Mouse (Mus musculus) right cerebral cortex, postnatal 36 days (tissue): ENCODE measurements around the gene Bbs2.
A peak's percentile ranks its signal among the peaks of the same experiment; 100 is the strongest.

Experiments used
- DNase-seq, 2 experiments: peaks; one replicate each; pipeline ENCODE4 v3.0.0; 2022; ENCODE audit warnings: low spot score in 2 of 2, mixed read lengths in 1 of 2

Bbs2 gene

DNA sequence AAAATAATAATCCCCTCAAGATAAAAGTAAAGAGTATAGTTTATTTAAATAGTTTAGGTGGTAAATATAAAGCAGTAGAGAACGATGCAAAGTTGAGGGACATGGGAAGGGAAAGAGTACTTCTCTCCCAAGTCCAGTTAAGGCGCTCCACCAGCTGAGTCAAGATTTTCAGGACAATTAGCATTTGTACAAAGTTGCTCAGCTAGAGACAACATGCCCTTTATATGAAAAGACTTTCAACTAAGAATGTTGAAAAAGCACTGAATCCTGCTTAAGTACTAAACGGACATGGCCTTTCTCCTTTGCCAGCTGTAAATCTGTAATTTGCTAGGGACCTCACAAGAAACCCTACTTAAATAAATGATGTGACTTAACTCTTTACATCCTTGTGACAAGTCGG, 268 bp upstream of the Bbs2 start:
- DNase-seq = no peak

DNA sequence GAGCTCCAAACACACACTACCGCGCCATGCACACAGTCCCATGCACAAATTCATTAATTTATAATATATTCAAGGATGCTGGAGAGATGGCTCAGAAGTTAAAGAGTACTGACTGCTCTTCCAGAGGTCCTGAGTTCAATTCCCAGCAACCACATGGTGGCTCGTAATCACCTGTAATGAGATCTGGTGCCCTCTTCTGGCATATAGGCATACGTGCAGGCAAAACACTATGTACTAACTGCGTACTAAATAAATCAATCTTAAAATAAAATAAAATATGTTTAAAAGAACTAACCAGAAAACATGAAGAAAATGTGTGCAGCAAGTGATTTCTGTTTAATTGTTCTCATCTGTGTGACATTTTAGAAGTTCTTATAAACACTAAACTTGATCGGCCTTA, 4.4 kb downstream of the Bbs2 start:
- DNase-seq = no peak

DNA sequence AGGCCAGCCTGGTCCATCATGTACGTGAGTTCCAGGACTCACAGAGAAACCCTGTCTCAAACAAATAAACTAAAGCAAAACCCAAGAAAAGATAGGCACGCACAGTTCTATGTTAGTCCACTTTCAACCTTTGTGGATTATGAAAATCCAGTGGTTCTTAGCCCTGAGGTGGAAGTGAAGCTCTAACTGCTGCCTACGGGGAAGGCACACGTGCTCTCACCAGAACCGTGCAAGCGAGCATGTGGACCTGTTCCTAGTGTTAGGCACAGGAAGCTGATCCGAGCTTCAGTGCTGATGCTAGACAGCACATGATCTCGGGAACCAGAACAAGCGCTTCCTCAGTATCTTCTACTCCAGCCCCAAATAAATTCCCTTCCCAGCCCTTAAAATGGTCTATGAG, 5.9 kb downstream of the Bbs2 start:
- DNase-seq = no peak

DNA sequence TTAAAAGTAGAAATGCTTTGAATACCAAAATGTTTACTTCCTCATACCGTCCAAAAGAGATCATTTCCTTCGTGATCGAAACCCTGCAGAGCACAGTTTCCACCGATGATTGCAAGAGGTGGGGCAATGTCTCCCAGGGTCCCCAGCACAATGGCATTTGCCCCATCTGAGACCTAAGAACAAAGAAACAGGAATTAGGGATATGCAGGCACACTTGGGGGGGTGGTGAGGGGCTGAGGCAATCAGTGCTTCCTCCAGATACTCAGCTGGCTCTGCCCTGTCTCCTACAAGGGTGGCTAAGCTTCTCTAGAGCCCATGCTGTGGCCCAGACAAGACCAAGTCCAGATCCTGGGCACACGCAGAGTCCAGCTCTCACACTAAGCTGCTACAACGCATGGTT, 9.0 kb downstream of the Bbs2 start:
- no peak for DNase-seq

DNA sequence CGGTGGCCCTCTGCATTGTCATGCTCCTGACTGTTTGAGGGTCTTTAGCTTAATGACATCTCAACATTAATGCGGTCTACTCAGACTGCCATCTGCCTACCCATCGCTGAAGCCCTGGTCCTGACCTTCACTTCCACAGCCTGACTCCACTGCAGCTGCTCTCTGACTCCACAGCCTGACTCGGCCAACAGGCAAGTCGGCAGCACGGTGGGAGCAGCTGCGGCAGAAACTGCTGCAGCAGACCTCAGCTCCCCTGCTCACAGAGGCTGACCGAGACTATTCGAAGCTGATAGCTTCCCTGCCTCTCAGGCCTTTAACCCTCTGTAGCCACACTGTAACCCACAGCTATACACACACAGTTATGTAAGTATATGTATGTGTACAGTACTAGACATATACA, 10.8 kb downstream of the Bbs2 start:
- no peak for DNase-seq

DNA sequence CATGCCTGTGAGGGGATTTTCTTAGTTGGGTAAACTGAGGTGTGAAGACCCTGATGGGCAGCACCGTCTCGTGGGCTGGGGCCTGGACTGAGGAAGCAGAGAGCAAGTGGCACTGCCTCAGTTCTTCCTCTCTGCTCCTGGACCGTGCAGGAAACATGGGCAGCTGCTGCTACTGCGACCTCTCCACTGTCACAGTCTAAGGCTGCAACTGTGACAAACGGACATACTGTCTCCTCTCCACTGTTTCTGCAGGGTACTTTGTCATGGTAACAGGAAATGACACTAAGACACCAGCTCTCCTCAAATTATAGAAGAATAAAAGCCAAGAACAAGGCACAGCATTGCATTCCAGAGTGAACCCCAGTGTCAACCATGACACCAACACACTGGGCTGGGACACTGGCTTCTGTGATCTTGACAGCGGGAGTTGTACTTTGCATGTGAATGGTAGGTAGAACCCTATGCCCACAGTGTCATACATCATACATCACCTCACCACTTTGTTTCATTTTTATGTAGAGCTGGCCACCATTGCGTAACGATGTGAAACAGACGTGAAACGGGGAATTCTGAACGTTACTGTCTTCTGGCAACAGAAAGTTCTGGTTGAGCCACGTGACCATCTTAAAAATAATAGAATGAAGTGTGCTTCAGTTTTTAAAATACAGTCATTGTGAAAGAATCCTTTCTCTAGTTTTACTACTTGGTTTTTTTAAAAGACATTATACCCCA, 22.1 kb downstream of the Bbs2 start:
- no peak for DNase-seq

DNA sequence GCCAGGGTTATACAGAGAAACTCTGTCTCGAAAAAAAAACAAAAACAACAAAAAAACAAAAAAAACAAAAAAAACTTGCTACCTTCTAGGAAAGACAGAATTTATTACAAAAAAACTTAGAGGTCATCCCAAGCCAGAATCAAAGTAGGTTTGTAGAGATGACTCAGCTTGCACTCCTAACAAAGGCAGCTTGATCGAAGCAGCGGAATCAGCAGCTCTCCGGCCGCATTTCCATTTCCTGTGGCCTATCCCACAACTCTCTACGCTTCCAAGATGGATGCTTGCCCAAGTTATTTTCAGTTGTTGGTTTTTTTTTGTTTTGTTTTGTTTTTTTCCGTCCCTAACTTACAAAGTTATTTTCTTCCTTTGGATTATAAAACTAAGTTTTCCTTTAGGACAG, 29.9 kb downstream of the Bbs2 start:
- DNase-seq = no peak

DNA sequence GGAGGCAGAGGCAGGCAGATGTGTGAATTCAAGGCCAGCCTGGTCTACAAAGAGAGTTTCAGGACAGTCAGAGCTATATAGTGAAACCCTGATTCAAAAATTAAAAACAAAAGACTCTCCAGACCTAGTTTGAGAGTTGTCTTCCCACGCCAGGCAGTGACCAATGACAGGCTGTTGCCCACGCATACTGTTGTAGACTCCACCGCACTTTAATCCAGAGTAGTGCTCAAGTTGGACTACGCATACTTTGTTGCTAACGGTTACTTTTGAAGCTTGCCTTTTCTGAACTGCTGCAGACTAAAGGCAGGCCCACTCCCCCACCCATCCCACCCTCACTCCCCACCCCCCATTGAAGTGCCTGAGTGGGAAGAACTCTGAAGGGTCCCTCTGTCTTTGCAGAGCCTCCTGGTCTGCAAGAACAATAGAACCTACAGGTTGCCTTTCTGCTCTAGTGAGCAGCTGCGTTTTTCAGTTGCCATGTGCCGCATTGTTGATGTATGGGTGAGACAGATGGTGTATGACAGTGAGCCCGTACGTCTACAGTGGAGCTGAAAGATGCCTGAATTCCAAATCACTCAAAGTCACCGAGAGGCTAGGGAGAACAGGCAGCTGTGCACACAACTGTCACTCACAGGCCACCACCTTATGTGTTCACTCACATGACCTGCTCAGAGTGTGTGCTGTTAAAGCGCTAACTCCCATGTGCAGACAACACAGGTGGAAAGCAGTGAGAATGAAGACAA, 32.4 kb downstream of the Bbs2 start:
- peak in 1 of 2 experiments; percentile 11 for DNase-seq

DNA sequence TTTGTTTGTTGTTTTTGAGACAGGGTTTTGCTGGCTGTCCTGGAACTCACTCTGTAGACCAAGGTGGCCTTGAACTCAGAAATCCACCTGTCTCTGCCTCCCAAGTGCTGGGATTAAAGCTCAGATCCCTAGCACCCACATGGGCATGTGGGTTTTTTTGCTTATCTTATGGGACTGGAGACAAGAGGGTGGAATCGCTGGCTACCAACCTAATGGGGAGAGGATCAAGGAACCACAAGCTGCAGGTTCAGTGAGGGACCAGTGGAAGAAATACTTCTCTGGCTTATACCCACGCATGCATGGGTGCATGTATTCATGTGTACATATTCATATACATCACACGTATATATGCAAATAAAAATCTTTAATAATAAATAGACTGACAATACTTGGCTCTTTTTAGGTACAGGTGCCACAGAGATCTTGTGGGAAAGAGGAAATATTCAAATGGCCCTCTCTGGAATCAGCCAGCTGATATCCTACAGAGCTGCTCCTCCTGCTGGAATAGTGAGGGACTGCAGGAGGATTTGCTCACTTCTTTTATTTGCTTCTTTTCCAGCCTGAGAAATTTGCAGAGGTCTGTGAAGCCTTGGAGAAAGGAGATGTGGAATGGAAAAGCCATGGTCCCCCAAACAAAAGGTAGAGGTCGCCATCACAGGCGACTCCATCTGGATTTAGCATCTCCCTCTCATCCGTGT, 41.4 kb downstream of the Bbs2 start:
- DNase-seq = peak in 1 of 2 experiments; percentile 9

DNA sequence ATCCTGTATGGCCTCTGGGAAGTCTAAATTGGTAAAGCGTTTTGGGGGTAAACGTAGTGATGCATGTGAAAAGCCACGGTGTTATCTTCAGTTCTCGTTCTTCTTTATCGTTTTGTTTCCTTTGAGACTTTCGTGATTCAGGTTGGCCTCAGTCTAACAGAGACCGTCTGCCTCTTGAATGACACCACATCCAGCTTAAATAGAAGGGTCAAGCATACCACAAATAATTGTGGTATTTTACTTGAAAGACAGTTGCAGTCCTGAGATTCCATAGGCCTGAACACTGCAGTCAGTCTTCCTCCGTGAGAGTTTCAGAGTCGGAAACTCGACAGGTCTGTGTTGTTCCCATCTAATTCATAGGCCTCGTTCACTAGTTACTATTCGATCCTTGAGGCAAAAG, 46.0 kb downstream of the Bbs2 start:
- no peak for DNase-seq

DNA sequence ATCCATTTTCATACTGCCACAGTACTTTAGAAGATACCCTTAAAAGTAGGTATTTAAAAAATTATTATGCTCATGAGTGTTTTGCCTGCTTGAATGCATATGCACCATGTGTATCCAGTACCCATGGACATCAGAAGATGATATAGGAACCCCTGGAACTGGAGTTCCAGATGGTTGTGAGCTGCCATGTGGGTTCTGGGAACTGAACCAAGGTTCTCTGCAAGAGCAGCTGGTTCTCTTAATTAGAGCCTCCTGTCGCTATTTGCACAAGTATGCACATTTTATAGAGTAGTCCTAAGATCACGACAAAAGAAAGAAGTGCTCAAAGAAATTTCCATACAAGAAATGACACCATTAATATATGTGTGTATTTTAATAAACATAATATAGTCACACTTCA, 50.9 kb downstream of the Bbs2 start:
- DNase-seq = no peak

DNA sequence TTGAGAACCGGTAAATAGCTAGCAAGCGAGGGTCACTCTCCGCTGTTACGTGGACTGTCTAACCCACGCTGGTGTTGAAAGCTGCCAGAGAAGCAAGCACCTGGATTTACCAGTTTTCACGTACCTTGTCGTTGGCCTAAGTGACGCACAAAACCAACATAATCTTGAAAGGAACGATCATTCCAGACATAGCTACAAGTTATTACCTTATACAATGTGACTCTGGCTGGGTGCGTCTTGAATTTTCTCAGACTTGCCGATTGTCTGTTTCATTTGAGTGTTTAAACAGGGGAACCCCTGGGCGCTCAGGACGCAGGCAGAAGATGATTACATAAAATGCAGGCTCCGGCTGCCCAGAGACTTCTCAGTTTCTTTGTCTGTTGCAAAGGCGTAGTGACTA, 60.9 kb downstream of the Bbs2 start:
- DNase-seq = no peak

DNA sequence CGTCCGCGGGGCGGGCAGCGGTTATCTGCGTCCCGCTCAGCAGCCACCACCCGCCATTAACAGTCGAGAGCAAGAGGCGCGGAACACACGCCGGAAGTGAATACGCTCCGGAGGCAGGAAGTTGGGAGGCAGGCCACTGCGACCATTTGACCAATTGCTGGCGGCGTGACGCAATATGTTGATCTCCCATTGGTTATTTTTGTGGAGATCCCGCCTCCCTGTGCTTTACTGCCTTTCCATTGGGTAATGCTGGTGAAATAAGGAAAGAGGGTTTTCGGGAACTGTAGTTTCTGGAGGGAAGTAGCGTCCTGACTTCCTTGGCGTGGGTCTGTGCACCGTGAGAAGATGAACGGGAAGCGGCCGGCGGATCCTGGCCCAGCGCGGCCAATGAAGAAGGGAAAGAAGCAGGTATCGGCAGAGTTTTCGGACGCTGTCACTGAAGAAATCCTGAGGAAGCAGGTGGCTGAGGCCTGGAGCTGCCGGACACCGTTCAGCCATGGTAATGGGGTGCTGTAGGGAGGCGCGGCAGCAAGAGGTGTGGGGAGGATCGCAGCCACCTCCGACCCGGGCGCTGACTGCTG, 61.7 kb downstream of the Bbs2 start, which contains the start of the genes Nudt21 and Ogfod1:
TSS of gene Nudt21 (minus strand) at position 88 of the 581 bp plus-strand sequence.
TSS of gene Ogfod1 (plus strand) at position 255 of the 581 bp plus-strand sequence.
- peak; percentile 94 to 97 for DNase-seq

DNA sequence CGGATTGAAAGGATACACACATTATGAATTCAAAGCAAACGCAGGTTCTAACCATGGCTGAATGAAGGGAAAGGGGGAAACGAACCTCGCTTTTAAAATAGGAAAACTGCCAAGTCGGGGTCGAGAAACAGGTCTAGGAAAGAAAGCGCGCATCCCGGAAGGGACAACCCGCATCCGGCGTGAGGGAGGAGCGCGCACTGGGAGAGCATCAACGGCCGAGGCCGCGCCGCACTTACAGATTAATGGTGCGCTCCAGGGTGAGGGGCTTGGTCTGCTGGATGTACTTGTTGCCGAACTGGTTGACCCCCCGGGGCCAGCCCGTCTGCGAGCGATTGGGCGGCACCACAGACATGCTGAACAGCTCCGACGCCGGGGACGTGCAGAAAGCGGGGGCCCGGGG, 62.2 kb downstream of the Bbs2 start:
- DNase-seq = peak; percentile 57 to 61

DNA sequence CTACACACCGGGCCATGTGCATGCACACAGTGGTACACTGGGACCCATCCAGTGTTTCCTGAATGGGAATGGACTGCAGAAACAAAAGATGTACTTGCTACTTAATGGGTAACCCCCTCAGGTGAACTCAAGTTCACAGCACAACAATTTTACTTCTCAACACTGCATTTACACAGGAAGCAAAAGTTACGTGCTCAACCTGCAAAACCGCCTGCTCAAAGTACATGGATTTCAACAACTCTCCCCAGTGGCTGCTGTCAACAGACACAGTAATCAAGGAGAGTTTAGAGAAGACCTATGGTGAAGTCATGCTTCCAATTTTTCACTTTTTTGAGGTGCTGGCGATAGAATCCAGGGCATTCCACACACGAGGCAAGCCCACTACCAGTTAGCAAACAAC, 63.5 kb downstream of the Bbs2 start:
- no peak for DNase-seq

DNA sequence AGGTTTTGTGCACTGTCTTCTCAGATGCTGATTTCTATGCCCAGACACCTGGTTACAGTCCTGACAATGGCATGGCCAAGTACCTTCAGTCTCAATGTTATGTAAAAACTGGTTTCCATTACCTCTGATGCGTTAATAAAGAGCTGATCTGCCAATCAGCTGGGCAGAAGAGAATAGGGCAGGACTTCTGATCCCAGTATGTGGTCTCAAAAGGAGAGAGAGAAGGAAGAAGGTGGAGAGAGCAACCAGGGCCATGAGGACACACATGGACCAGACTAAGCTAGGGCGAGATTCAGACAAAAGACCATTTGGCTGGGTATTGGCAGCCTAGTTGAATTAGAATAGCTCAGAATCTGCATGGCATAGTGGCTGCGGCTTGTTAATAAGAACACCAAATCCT, 65.1 kb downstream of the Bbs2 start:
- no peak for DNase-seq

DNA sequence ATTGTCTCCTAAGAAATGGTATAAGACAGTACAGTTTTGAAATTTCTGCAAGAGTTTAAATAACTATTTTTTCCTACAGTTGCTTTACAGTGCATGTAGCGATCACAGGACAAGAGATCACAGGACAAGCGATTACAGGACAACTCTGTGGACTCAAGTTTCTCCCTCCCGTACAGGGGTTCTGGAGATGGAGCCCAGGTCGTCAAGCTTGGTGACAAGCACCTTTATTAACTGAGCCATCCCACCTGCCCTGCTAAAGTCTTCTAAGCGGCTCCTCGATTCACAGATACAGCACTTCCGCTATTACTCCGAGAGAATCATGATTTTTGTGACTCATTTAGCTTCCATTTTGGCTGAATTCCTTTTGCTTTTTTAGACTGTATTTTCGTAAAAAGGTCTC, 69.0 kb downstream of the Bbs2 start:
- DNase-seq = no peak

DNA sequence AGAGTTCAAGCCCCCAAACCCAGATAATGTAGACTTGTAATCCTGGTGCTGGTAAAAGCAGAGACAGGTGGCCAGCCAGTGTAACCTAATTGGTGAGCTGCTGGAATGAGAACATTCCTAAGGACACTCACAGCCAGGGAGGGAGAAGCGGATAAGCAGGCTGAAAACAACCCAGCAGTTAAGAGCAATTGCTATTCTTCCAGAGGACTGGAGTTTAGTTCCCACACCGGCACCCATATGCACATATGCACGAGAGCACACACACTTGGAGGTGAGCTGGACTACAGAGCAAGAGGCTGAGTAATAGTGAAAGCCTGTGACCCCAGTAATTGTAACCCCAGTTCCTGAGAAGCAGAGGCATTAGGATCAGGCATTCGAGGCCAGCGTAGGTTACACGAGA, 74.8 kb downstream of the Bbs2 start:
- DNase-seq = no peak
